Comparison of ENCODE assay signal across 15 mouse cellular contexts in genomic region chr11:55329868-55330772, GRCm38 (mm10). TPM values are rescaled to one million over a fixed set of nuclear protein-coding genes. Genes with fewer than 3 reads are reported as not detected.
DNase-seq lines count a peak whose midpoint lies in the region; ATAC-seq and TF ChIP-seq lines count a peak whose summit lies in the region.
"Had no signal": no experiment of that assay in that cellular context is flagged by ENCODE, and none has a peak within 500 bp of the region (broad histone marks: within the 10 kb centered on the region; RNA-seq: fewer than 3 reads in every experiment).

No protein-coding gene starts in this region.

- no peak for DNase-seq in heart, adult 11 months
- peak; percentile 32 for DNase-seq in kidney, postnatal 14 days
- DNase-seq in kidney, adult 9 months, result no peak
- DNase-seq in 3T3-L1 (ENCODE audit: low read depth, low spot score), result peak; percentile 41
- peak; percentile 7 for DNase-seq in brain, embryonic 14.5 days (ENCODE audit: low read depth)
- no peak for DNase-seq in layer of hippocampus, postnatal 25 days (ENCODE audit: extremely low spot score in 1 of 2, low spot score in 1 of 2)
- DNase-seq: forebrain, postnatal 0 days; gastrocnemius, postnatal 36 days; thymus, adult 18-20 months had no signal

- peaks cover 12% of the 10 kb centered on the region for H3K4me1 ChIP-seq in heart, embryonic 16.5 days (ENCODE audit: control insufficient read depth, insufficient read depth, low read length)
- 0 out of 2 replicates have a peak, but pooled peaks cover 5% of the 10 kb centered on the region for H3K4me1 ChIP-seq in hindbrain, embryonic 13.5 days (replicated peaks)

- no peak overlapping the region for H3K4me3 ChIP-seq in heart, embryonic 16.5 days (ENCODE audit: low read length)
- H3K4me3 ChIP-seq in hindbrain, embryonic 13.5 days, result no peak overlapping the region
- H3K4me3 ChIP-seq: midbrain, embryonic 12.5 days had no signal

- no peak overlapping the region for H3K9ac ChIP-seq in heart, embryonic 16.5 days (ENCODE audit: low read length)
- H3K9ac ChIP-seq in hindbrain, embryonic 13.5 days, result no peak overlapping the region
- H3K9ac ChIP-seq: forebrain, postnatal 0 days; hindbrain, embryonic 14.5 days; midbrain, embryonic 12.5 days had no signal

- H3K9me3 ChIP-seq in heart, embryonic 16.5 days (replicated peaks; ENCODE audit: control insufficient read depth, low read length), result no peaks in the 10 kb centered on the region
- no peaks in the 10 kb centered on the region for H3K9me3 ChIP-seq in hindbrain, embryonic 13.5 days
- H3K9me3 ChIP-seq: midbrain, embryonic 12.5 days had no signal

- no peaks in the 10 kb centered on the region for H3K36me3 ChIP-seq in heart, embryonic 16.5 days (ENCODE audit: control insufficient read depth, insufficient read depth)
- H3K36me3 ChIP-seq in hindbrain, embryonic 13.5 days, result no peaks in the 10 kb centered on the region
- H3K36me3 ChIP-seq: midbrain, embryonic 12.5 days had no signal

- no peak overlapping the region for H3K27ac ChIP-seq in heart, embryonic 16.5 days (ENCODE audit: low read length)
- H3K27ac ChIP-seq in hindbrain, embryonic 13.5 days, result no peak overlapping the region
- H3K27ac ChIP-seq: hindbrain, embryonic 14.5 days; midbrain, embryonic 12.5 days had no signal

- TF ChIP-seq POLR2A in brain, embryonic 14.5 days (IDR thresholded peaks at IDR 0.05; ENCODE audit: borderline replicate concordance, extremely low read depth, insufficient read depth, insufficient read length, poor library complexity, severe bottlenecking), result no peak

- no peak overlapping the region for H3K4me2 ChIP-seq in heart, embryonic 16.5 days (ENCODE audit: low read depth, low read length)
- H3K4me2 ChIP-seq in hindbrain, embryonic 13.5 days, result no peak overlapping the region
- H3K4me2 ChIP-seq: hindbrain, embryonic 14.5 days; midbrain, embryonic 12.5 days had no signal

- WGBS in heart, embryonic 16.5 days, result 55% methylated on average over 16 of the region's 16 CpGs
- 82% methylated on average over 16 of the region's 16 CpGs for WGBS in hindbrain, embryonic 13.5 days

- TF ChIP-seq CTCF in brain, embryonic 14.5 days (IDR thresholded peaks at IDR 0.05; ENCODE audit: borderline replicate concordance, extremely low read depth, insufficient read depth, insufficient read length), result no peak

- 0 out of 2 replicates have a peak, but pooled peaks cover 3% of the 10 kb centered on the region for H3K27me3 ChIP-seq in heart, embryonic 16.5 days (ENCODE audit: control insufficient read depth, insufficient read depth, low read length)
- H3K27me3 ChIP-seq in hindbrain, embryonic 13.5 days, result no peaks in the 10 kb centered on the region
- H3K27me3 ChIP-seq: midbrain, embryonic 12.5 days; Patski had no signal

- peak; percentile 32; the same call in 1 of the 2 replicates for ATAC-seq in heart, embryonic 16.5 days (replicated peaks; ENCODE audit: extremely low read depth, insufficient read depth, low FRiP score)
- ATAC-seq in hindbrain, embryonic 13.5 days (ENCODE audit: low FRiP score), result no peak
- ATAC-seq: forebrain, postnatal 0 days; Patski had no signal

RNA-seq across cellular contexts. Expression of gene Fat2, which starts 6.2 kb away (rescaled TPM):
- 0.12 TPM in 2 replicates for polyA plus RNA-seq in heart, embryonic 16.5 days (2015; fragmentation: Nextera tagmentation; extraction: Ambion mirVana)
- 0.18 and 0.51 TPM in 2 replicates for polyA plus RNA-seq in brain, embryonic 14.5 days (2012; rRNA removed)
- under 1 TPM; 0.44 to 0.63 TPM for total RNA-seq in layer of hippocampus, postnatal 25 days (2021)
- 0.05 and 0.13 TPM in 2 replicates for polyA plus RNA-seq in hindbrain, embryonic 13.5 days (2015; fragmentation: Nextera tagmentation; extraction: Ambion mirVana)
- polyA plus RNA-seq: liver, embryonic 16.5 days had no signal

Comparison
In these comparisons a context has a peak if more than half of its experiments do, and no peak if none do; other contexts are left out.
1. DNase-seq: peak in kidney, postnatal 14 days (single experiment), 3T3-L1 (single experiment) and brain, embryonic 14.5 days (single experiment); none in heart, adult 11 months (single experiment), kidney, adult 9 months (single experiment) and layer of hippocampus, postnatal 25 days (0 of 2).